Mouse (Mus musculus): Measurements from ENCODE around the gene Stxbp5. TPM values are rescaled to one million over a fixed set of nuclear protein-coding genes. Genes with fewer than 3 reads are reported as not detected.
A peak's percentile ranks its signal among the peaks of the same experiment; 100 is the strongest.

Gene Stxbp5
- polyA plus RNA-seq, 1 experiment from 2014 or later, result 19.2 TPM

- Histone ChIP-seq H3K9me3 (ENCODE audit: control insufficient read depth, low read length) (no peaks in the 10 kb centered on the region), H3K27ac (ENCODE audit: low read depth, low read length) (no peak overlapping the region), H3K36me3 (ENCODE audit: control insufficient read depth, insufficient read depth, low read length) (no peaks in the 10 kb centered on the region), H3K9ac (replicated peaks; ENCODE audit: low read depth, low read length) (no peak overlapping the region), H3K4me3 (ENCODE audit: low read depth, low read length) (no peak overlapping the region), H3K4me2 (ENCODE audit: low read depth, low read length) (no peak overlapping the region), H3K4me1 (ENCODE audit: control insufficient read depth, insufficient read depth, low read length) (no peaks in the 10 kb centered on the region), H3K27me3 (ENCODE audit: control insufficient read depth, insufficient read depth, low read length) (no peaks in the 10 kb centered on the region)
- ATAC-seq (ENCODE audit: low read depth), result no peak
- WGBS, result 65% methylated on average over 4 of the region's 4 CpGs
Measured at GRCm38 (mm10) chr10:9832937-9833336, 67.9 kb downstream of the Stxbp5 start.

- Histone ChIP-seq H3K4me1 (ENCODE audit: control insufficient read depth, insufficient read depth, low read length) (no peaks in the 10 kb centered on the region), H3K4me3 (ENCODE audit: low read depth, low read length) (no peak overlapping the region), H3K9me3 (ENCODE audit: control insufficient read depth, low read length) (no peaks in the 10 kb centered on the region), H3K9ac (replicated peaks; ENCODE audit: low read depth, low read length) (no peak overlapping the region), H3K4me2 (ENCODE audit: low read depth, low read length) (no peak overlapping the region), H3K27me3 (ENCODE audit: control insufficient read depth, insufficient read depth, low read length) (no peaks in the 10 kb centered on the region), H3K36me3 (ENCODE audit: control insufficient read depth, insufficient read depth, low read length) (no peaks in the 10 kb centered on the region), H3K27ac (ENCODE audit: low read depth, low read length) (no peak overlapping the region)
- WGBS, result 92% methylated on average over 3 of the region's 3 CpGs
- ATAC-seq (ENCODE audit: low read depth), result no peak
Measured at GRCm38 (mm10) chr10:9829744-9830143, 71.1 kb downstream of the Stxbp5 start.

GRCm38 (mm10) chr10:9821299-9821698 is 79.6 kb downstream of the Stxbp5 start:
- Histone ChIP-seq H3K4me1 (ENCODE audit: control insufficient read depth, insufficient read depth, low read length) (no peaks in the 10 kb centered on the region), H3K27ac (ENCODE audit: low read depth, low read length) (no peak overlapping the region), H3K9ac (replicated peaks; ENCODE audit: low read depth, low read length) (no peak overlapping the region), H3K27me3 (ENCODE audit: control insufficient read depth, insufficient read depth, low read length) (no peaks in the 10 kb centered on the region), H3K36me3 (ENCODE audit: control insufficient read depth, insufficient read depth, low read length) (no peaks in the 10 kb centered on the region), H3K4me2 (ENCODE audit: low read depth, low read length) (no peak overlapping the region), H3K9me3 (ENCODE audit: control insufficient read depth, low read length) (no peaks in the 10 kb centered on the region), H3K4me3 (ENCODE audit: low read depth, low read length) (no peak overlapping the region)
- ATAC-seq (ENCODE audit: low read depth), result no peak
- WGBS, result 73% methylated on average over 6 of the region's 6 CpGs

- H3K36me3 ChIP-seq (ENCODE audit: control insufficient read depth, insufficient read depth, low read length), result no peaks in the 10 kb centered on the region
- no peak overlapping the region for H3K4me2 ChIP-seq (ENCODE audit: low read depth, low read length)
- H3K4me3 ChIP-seq (ENCODE audit: low read depth, low read length), result no peak overlapping the region
- no peaks in the 10 kb centered on the region for H3K9me3 ChIP-seq (ENCODE audit: control insufficient read depth, low read length)
- H3K27ac ChIP-seq (ENCODE audit: low read depth, low read length), result no peak overlapping the region
- H3K27me3 ChIP-seq (ENCODE audit: control insufficient read depth, insufficient read depth, low read length), result no peaks in the 10 kb centered on the region
- no peak for ATAC-seq (ENCODE audit: low read depth)
- H3K9ac ChIP-seq (replicated peaks; ENCODE audit: low read depth, low read length), result no peak overlapping the region
- WGBS, result 96% methylated on average over 7 of the region's 7 CpGs
- no peaks in the 10 kb centered on the region for H3K4me1 ChIP-seq (ENCODE audit: control insufficient read depth, insufficient read depth, low read length)
Measured at GRCm38 (mm10) chr10:9818574-9818973, 82.3 kb downstream of the Stxbp5 start.

GRCm38 (mm10) chr10:9813926-9814325 is 87.0 kb downstream of the Stxbp5 start:
- Histone ChIP-seq H3K36me3 (ENCODE audit: control insufficient read depth, insufficient read depth, low read length) (no peaks in the 10 kb centered on the region), H3K4me1 (ENCODE audit: control insufficient read depth, insufficient read depth, low read length) (no peaks in the 10 kb centered on the region), H3K4me3 (ENCODE audit: low read depth, low read length) (no peak overlapping the region), H3K9me3 (ENCODE audit: control insufficient read depth, low read length) (no peaks in the 10 kb centered on the region), H3K4me2 (ENCODE audit: low read depth, low read length) (no peak overlapping the region), H3K9ac (replicated peaks; ENCODE audit: low read depth, low read length) (no peak overlapping the region), H3K27ac (ENCODE audit: low read depth, low read length) (no peak overlapping the region), H3K27me3 (ENCODE audit: control insufficient read depth, insufficient read depth, low read length) (no peaks in the 10 kb centered on the region)
- ATAC-seq (ENCODE audit: low read depth), result peak; percentile 84; the same call in 1 of the 2 replicates
- WGBS, result 76% methylated on average over 4 of the region's 4 CpGs

GRCm38 (mm10) chr10:9807596-9807995 is 93.3 kb downstream of the Stxbp5 start:
- no peak overlapping the region for H3K4me2 ChIP-seq (ENCODE audit: low read depth, low read length)
- WGBS, result 84% methylated on average over 2 of the region's 2 CpGs
- no peak overlapping the region for H3K4me3 ChIP-seq (ENCODE audit: low read depth, low read length)
- H3K27me3 ChIP-seq (ENCODE audit: control insufficient read depth, insufficient read depth, low read length), result no peaks in the 10 kb centered on the region
- no peaks in the 10 kb centered on the region for H3K9me3 ChIP-seq (ENCODE audit: control insufficient read depth, low read length)
- no peaks in the 10 kb centered on the region for H3K4me1 ChIP-seq (ENCODE audit: control insufficient read depth, insufficient read depth, low read length)
- H3K9ac ChIP-seq (replicated peaks; ENCODE audit: low read depth, low read length), result no peak overlapping the region
- ATAC-seq (ENCODE audit: low read depth), result no peak
- H3K36me3 ChIP-seq (ENCODE audit: control insufficient read depth, insufficient read depth, low read length), result no peaks in the 10 kb centered on the region
- H3K27ac ChIP-seq (ENCODE audit: low read depth, low read length), result no peak overlapping the region

GRCm38 (mm10) chr10:9805341-9805740 is 95.5 kb downstream of the Stxbp5 start:
- Histone ChIP-seq H3K27me3 (ENCODE audit: control insufficient read depth, insufficient read depth, low read length) (no peaks in the 10 kb centered on the region), H3K4me2 (ENCODE audit: low read depth, low read length) (no peak overlapping the region), H3K4me3 (ENCODE audit: low read depth, low read length) (no peak overlapping the region), H3K4me1 (ENCODE audit: control insufficient read depth, insufficient read depth, low read length) (no peaks in the 10 kb centered on the region), H3K9ac (replicated peaks; ENCODE audit: low read depth, low read length) (no peak overlapping the region), H3K36me3 (ENCODE audit: control insufficient read depth, insufficient read depth, low read length) (no peaks in the 10 kb centered on the region), H3K27ac (ENCODE audit: low read depth, low read length) (no peak overlapping the region), H3K9me3 (ENCODE audit: control insufficient read depth, low read length) (no peaks in the 10 kb centered on the region)
- 67% methylated on average over 3 of the region's 3 CpGs for WGBS
- ATAC-seq (ENCODE audit: low read depth), result no peak

GRCm38 (mm10) chr10:9803126-9803525 is 97.8 kb downstream of the Stxbp5 start:
- Histone ChIP-seq H3K27ac (ENCODE audit: low read depth, low read length) (no peak overlapping the region), H3K9ac (replicated peaks; ENCODE audit: low read depth, low read length) (no peak overlapping the region), H3K4me2 (ENCODE audit: low read depth, low read length) (no peak overlapping the region), H3K4me3 (ENCODE audit: low read depth, low read length) (no peak overlapping the region), H3K36me3 (ENCODE audit: control insufficient read depth, insufficient read depth, low read length) (no peaks in the 10 kb centered on the region), H3K4me1 (ENCODE audit: control insufficient read depth, insufficient read depth, low read length) (no peaks in the 10 kb centered on the region), H3K27me3 (ENCODE audit: control insufficient read depth, insufficient read depth, low read length) (no peaks in the 10 kb centered on the region), H3K9me3 (ENCODE audit: control insufficient read depth, low read length) (no peaks in the 10 kb centered on the region)
- no peak for ATAC-seq (ENCODE audit: low read depth)
- 51% methylated on average over 2 of the region's 2 CpGs for WGBS

- no peak for ATAC-seq (ENCODE audit: low read depth)
- Histone ChIP-seq H3K4me2 (ENCODE audit: low read depth, low read length) (no peak overlapping the region), H3K4me3 (ENCODE audit: low read depth, low read length) (no peak overlapping the region), H3K36me3 (ENCODE audit: control insufficient read depth, insufficient read depth, low read length) (peaks cover 9% of the 10 kb centered on the region; the same call in 1 of the 2 replicates), H3K9ac (replicated peaks; ENCODE audit: low read depth, low read length) (no peak overlapping the region), H3K27me3 (ENCODE audit: control insufficient read depth, insufficient read depth, low read length) (no peaks in the 10 kb centered on the region), H3K4me1 (ENCODE audit: control insufficient read depth, insufficient read depth, low read length) (no peaks in the 10 kb centered on the region), H3K27ac (ENCODE audit: low read depth, low read length) (no peak overlapping the region), H3K9me3 (ENCODE audit: control insufficient read depth, low read length) (no peaks in the 10 kb centered on the region)
- WGBS, result 74% methylated on average over 1 of the region's 1 CpGs
Measured at GRCm38 (mm10) chr10:9801571-9801970, 99.3 kb downstream of the Stxbp5 start.

- WGBS, result 97% methylated on average over 1 of the region's 1 CpGs
- no peaks in the 10 kb centered on the region for H3K4me1 ChIP-seq (ENCODE audit: control insufficient read depth, insufficient read depth, low read length)
- no peaks in the 10 kb centered on the region for H3K27me3 ChIP-seq (ENCODE audit: control insufficient read depth, insufficient read depth, low read length)
- no peak overlapping the region for H3K27ac ChIP-seq (ENCODE audit: low read depth, low read length)
- no peak overlapping the region for H3K4me3 ChIP-seq (ENCODE audit: low read depth, low read length)
- ATAC-seq (ENCODE audit: low read depth), result no peak
- H3K36me3 ChIP-seq (ENCODE audit: control insufficient read depth, insufficient read depth, low read length), result peaks cover 9% of the 10 kb centered on the region; the same call in 1 of the 2 replicates
- no peaks in the 10 kb centered on the region for H3K9me3 ChIP-seq (ENCODE audit: control insufficient read depth, low read length)
- no peak overlapping the region for H3K4me2 ChIP-seq (ENCODE audit: low read depth, low read length)
- no peak overlapping the region for H3K9ac ChIP-seq (replicated peaks; ENCODE audit: low read depth, low read length)
Measured at GRCm38 (mm10) chr10:9799085-9799484, 101.8 kb downstream of the Stxbp5 start.
